Mouse (Mus musculus) forebrain, embryonic 14.5 days (tissue): ENCODE data around the gene Lmo1. TPM values are rescaled to one million over a fixed set of nuclear protein-coding genes. Genes with fewer than 3 reads are reported as not detected.
A peak's percentile ranks its signal among the peaks of the same experiment; 100 is the strongest.

Source experiments
- ATAC-seq: fragments of 200-750 bp; cut with Nextera tagmentation; 2 replicates; pipeline ENCODE4 v1.8.0; 2017; ENCODE audit warnings: mild to moderate bottlenecking, moderate library complexity
- DNase-seq: peaks from one replicate; pipeline ENCODE4 v3.0.0-alpha.2; 2015; ENCODE audit warnings: low spot score
- H3K27ac ChIP-seq: fragments of 300-500 bp; sonication (generic); 2 replicates; pipeline ENCODE4 v1.5.1; 2014; ENCODE audit warnings: low read depth, mild to moderate bottlenecking, control low read depth, low read length, moderate library complexity
- H3K27me3 ChIP-seq: fragments of 300-500 bp; sonication (generic); replicated peaks from 2 replicates; pipeline ENCODE4 v1.6.1; 2014; ENCODE audit warnings: low read length, control low read depth, mixed read lengths; ENCODE audit not compliant: control insufficient read depth, insufficient read depth
- H3K36me3 ChIP-seq: fragments of 300-500 bp; sonication (generic); 2 replicates; pipeline ENCODE4 v1.6.1; 2014; ENCODE audit warnings: low read length, control low read depth; ENCODE audit not compliant: control insufficient read depth, insufficient read depth
- H3K4me1 ChIP-seq: fragments of 300-500 bp; sonication (generic); 2 replicates; pipeline ENCODE4 v1.6.1; 2014; ENCODE audit warnings: antibody characterized with exemption, low read length, control low read depth; ENCODE audit not compliant: control insufficient read depth, insufficient read depth
- H3K4me2 ChIP-seq: fragments of 300-500 bp; sonication (generic); 2 replicates; pipeline ENCODE4 v1.6.1; 2014; ENCODE audit warnings: mild to moderate bottlenecking, control low read depth, low read length
- H3K4me3 ChIP-seq: fragments of 300-500 bp; sonication (generic); 2 replicates; pipeline ENCODE4 v1.5.1; 2014; ENCODE audit warnings: low read depth, low read length, control low read depth
- H3K9ac ChIP-seq: fragments of 300-500 bp; sonication (generic); 2 replicates; pipeline ENCODE4 v1.6.1; 2014; ENCODE audit warnings: mild to moderate bottlenecking, low read length, control low read depth, moderate library complexity
- H3K9me3 ChIP-seq: fragments of 300-500 bp; sonication (generic); replicated peaks from 2 replicates; pipeline ENCODE4 v1.6.1; 2016; ENCODE audit warnings: low read length, control low read depth, mixed read lengths; ENCODE audit not compliant: control insufficient read depth
- WGBS: fragments of 180-500 bp; shearing (Covaris S2); extraction: QIAGEN DNeasy Blood & Tissue Kit; methylation state at CpG from one replicate; pipeline ENCODE4 v1.1.7; 2014; 5-methylcytosine and 5-hydroxymethylcytosine counted together
- polyA plus RNA-seq: library from polyadenylated mRNA; unstranded; fragments of >200 nt; fragmentation: Nextera tagmentation; extraction: Ambion mirVana; gene quantifications from 2 replicates; pipeline ENCODE4 v1.2.1, GENCODE M21; 2014

The Lmo1 gene
- polyA plus RNA-seq, 1 experiment from 2014 or later = 72.5 TPM

GRCm38 (mm10) chr7:109185564-109185963 is 10.6 kb upstream of the Lmo1 start:
- Histone ChIP-seq H3K4me2 (no peak overlapping the region), H3K4me3 (no peak overlapping the region), H3K27me3 (peaks cover 63% of the 10 kb centered on the region), H3K4me1 (peaks cover 7% of the 10 kb centered on the region), H3K27ac (no peak overlapping the region), H3K36me3 (no peaks in the 10 kb centered on the region), H3K9ac (no peak overlapping the region), H3K9me3 (no peaks in the 10 kb centered on the region)
- DNase-seq = no peak
- WGBS = 30% methylated on average over 5 of the region's 5 CpGs
- no peak for ATAC-seq

- no peaks in the 10 kb centered on the region for H3K36me3 ChIP-seq
- 4% methylated on average over 3 of the region's 3 CpGs for WGBS
- no peak for DNase-seq
- peak overlapping the region; percentile 88; the same call in 1 of the 2 replicates for H3K27ac ChIP-seq
- H3K4me3 ChIP-seq = no peak overlapping the region
- H3K9ac ChIP-seq = no peak overlapping the region
- no peaks in the 10 kb centered on the region for H3K9me3 ChIP-seq
- H3K27me3 ChIP-seq = peaks cover 39% of the 10 kb centered on the region
- no peak overlapping the region for H3K4me2 ChIP-seq
- peak; percentile 43 for ATAC-seq
- H3K4me1 ChIP-seq = peaks cover 33% of the 10 kb centered on the region
These were observed 1.7 kb upstream of the Lmo1 start for GRCm38 (mm10) chr7:109176688-109177087.

- ATAC-seq (peak; percentile 67), DNase-seq (peak; percentile 83)
- peak overlapping the region; percentile 88 for H3K27ac ChIP-seq
- no peaks in the 10 kb centered on the region for H3K9me3 ChIP-seq
- under 1% methylated on average over 13 of the region's 13 CpGs for WGBS
- H3K36me3 ChIP-seq = no peaks in the 10 kb centered on the region
- H3K9ac ChIP-seq = peak overlapping the region; percentile 95; the same call in 1 of the 2 replicates
- H3K4me2 ChIP-seq = peak overlapping the region; percentile 96
- H3K4me3 ChIP-seq = peak overlapping the region; percentile 69
- peaks cover 33% of the 10 kb centered on the region for H3K4me1 ChIP-seq
- H3K27me3 ChIP-seq = peaks cover 36% of the 10 kb centered on the region
These were observed 941 bp upstream of the Lmo1 start for GRCm38 (mm10) chr7:109175670-109176625.

- peak overlapping the region; percentile 88 for H3K27ac ChIP-seq
- H3K9ac ChIP-seq = peak overlapping the region; percentile 95
- ATAC-seq (peak; percentile 19), DNase-seq (peak; percentile 78)
- no peaks in the 10 kb centered on the region for H3K9me3 ChIP-seq
- peaks cover 31% of the 10 kb centered on the region for H3K27me3 ChIP-seq
- H3K4me2 ChIP-seq = peak overlapping the region; percentile 96
- H3K4me3 ChIP-seq = peak overlapping the region; percentile 69
- no peaks in the 10 kb centered on the region for H3K36me3 ChIP-seq
- under 1% methylated on average over 31 of the region's 31 CpGs for WGBS
- H3K4me1 ChIP-seq = peaks cover 33% of the 10 kb centered on the region
These were observed 564 bp downstream of the Lmo1 start for GRCm38 (mm10) chr7:109174337-109174948.

- no peaks in the 10 kb centered on the region for H3K9me3 ChIP-seq
- DNase-seq (no peak), ATAC-seq (no peak)
- no peak overlapping the region for H3K27ac ChIP-seq
- no peaks in the 10 kb centered on the region for H3K36me3 ChIP-seq
- H3K4me1 ChIP-seq = peaks cover 47% of the 10 kb centered on the region
- peak overlapping the region; percentile 96; the same call in 1 of the 2 replicates for H3K4me2 ChIP-seq
- H3K9ac ChIP-seq = no peak overlapping the region
- peaks cover 13% of the 10 kb centered on the region for H3K27me3 ChIP-seq
- 51% methylated on average over 3 of the region's 3 CpGs for WGBS
- H3K4me3 ChIP-seq = no peak overlapping the region; the same call in 1 of the 2 replicates
These were observed 3.1 kb downstream of the Lmo1 start for GRCm38 (mm10) chr7:109171874-109172273.

- ATAC-seq (peak; percentile 49), DNase-seq (peak; percentile 94)
- no peaks in the 10 kb centered on the region for H3K9me3 ChIP-seq
- peaks cover 47% of the 10 kb centered on the region for H3K4me1 ChIP-seq
- no peaks in the 10 kb centered on the region for H3K36me3 ChIP-seq
- peak overlapping the region; percentile 65 for H3K4me3 ChIP-seq
- H3K27me3 ChIP-seq = peaks cover 13% of the 10 kb centered on the region
- peak overlapping the region; percentile 84 for H3K9ac ChIP-seq
- peak overlapping the region; percentile 94 for H3K4me2 ChIP-seq
- peak overlapping the region; percentile 85; the same call in 1 of the 2 replicates for H3K27ac ChIP-seq
- WGBS = under 1% methylated on average over 17 of the region's 17 CpGs
These were observed 4.6 kb downstream of the Lmo1 start for GRCm38 (mm10) chr7:109170441-109170820.

GRCm38 (mm10) chr7:109169505-109170440 is 5.2 kb downstream of the Lmo1 start:
- Histone ChIP-seq H3K27ac (peak overlapping the region; percentile 85), H3K9me3 (no peaks in the 10 kb centered on the region), H3K36me3 (no peaks in the 10 kb centered on the region), H3K4me1 (peaks cover 51% of the 10 kb centered on the region), H3K4me3 (peak overlapping the region; percentile 65), H3K9ac (peak overlapping the region; percentile 84), H3K4me2 (peak overlapping the region; percentile 94), H3K27me3 (peaks cover 13% of the 10 kb centered on the region)
- ATAC-seq (peak; percentile 21; the same call in 1 of the 2 replicates), DNase-seq (peak; percentile 49)
- 2% methylated on average over 72 of the region's 72 CpGs for WGBS

GRCm38 (mm10) chr7:109168716-109169115 is 6.3 kb downstream of the Lmo1 start:
- DNase-seq (no peak), ATAC-seq (no peak)
- Histone ChIP-seq H3K4me1 (peaks cover 44% of the 10 kb centered on the region), H3K36me3 (no peaks in the 10 kb centered on the region), H3K27me3 (peaks cover 13% of the 10 kb centered on the region), H3K27ac (no peak overlapping the region), H3K4me3 (peak overlapping the region; percentile 65), H3K4me2 (peak overlapping the region; percentile 94), H3K9ac (no peak overlapping the region), H3K9me3 (no peaks in the 10 kb centered on the region)
- WGBS = 92% methylated on average over 7 of the region's 7 CpGs
